Mouse (Mus musculus) heart, adult 2 months (tissue): ENCODE results near the gene Theg. TPM values are rescaled to one million over a fixed set of nuclear protein-coding genes. Genes with fewer than 3 reads are reported as not detected.

Experiments used
- DNase-seq, 2 experiments: peaks; one replicate each; pipeline ENCODE4 v3.0.0; 2021
- H3K27ac ChIP-seq: fragments of 200-600 bp; 2 replicates; pipeline ENCODE4 v1.8.1; 2022
- H3K27me3 ChIP-seq: fragments of 200-500 bp; 2 replicates; pipeline ENCODE4 v1.6.1; 2012; ENCODE audit warnings: mild to moderate bottlenecking, low read length, inconsistent platforms, mixed read lengths; ENCODE audit not compliant: control insufficient read depth, insufficient read depth
- H3K36me3 ChIP-seq: fragments of 200-500 bp; 2 replicates; pipeline ENCODE4 v1.6.1; 2012; ENCODE audit warnings: low read length, inconsistent platforms; ENCODE audit not compliant: control insufficient read depth, insufficient read depth
- H3K4me1 ChIP-seq: fragments of 200-500 bp; 2 replicates; pipeline ENCODE4 v1.6.1; 2011; ENCODE audit warnings: low read length; ENCODE audit not compliant: control insufficient read depth, insufficient read depth
- H3K4me3 ChIP-seq: fragments of 200-600 bp; 2 replicates; pipeline ENCODE4 v1.8.1; 2022
- H3K79me2 ChIP-seq: fragments of 200-500 bp; replicated peaks from 2 replicates; pipeline ENCODE4 v1.6.1; 2012; ENCODE audit warnings: mild to moderate bottlenecking, inconsistent platforms, low read length, moderate library complexity, mixed read lengths; ENCODE audit not compliant: control insufficient read depth, insufficient read depth
- H3K9ac ChIP-seq: fragments of 200-500 bp; 2 replicates; pipeline ENCODE4 v1.6.1; 2012; ENCODE audit warnings: low read depth, mild to moderate bottlenecking, control low read depth, inconsistent platforms, low read length, mixed read lengths
- CTCF ChIP-seq: fragments of 200-600 bp; IDR thresholded peaks from 2 replicates; pipeline ENCODE4 v1.8.1; 2022; ENCODE audit warnings: antibody characterized with exemption, mild to moderate bottlenecking, moderate library complexity
- EP300 ChIP-seq: fragments of 200-500 bp; IDR thresholded peaks from 2 replicates; pipeline ENCODE4 v1.6.1; 2011; ENCODE audit warnings: low read depth, low read length, control low read depth; ENCODE audit not compliant: insufficient read depth
- POLR2A ChIP-seq: fragments of 200-500 bp; IDR thresholded peaks from 2 replicates; pipeline ENCODE4 v1.6.1; 2011; ENCODE audit warnings: mild to moderate bottlenecking, low read depth, low read length, control low read depth; ENCODE audit not compliant: insufficient read depth
- WGBS: fragments of 180-500 bp; shearing (Covaris S2); methylation state at CpG from one replicate; pipeline ENCODE4 v1.1.7; 2018; 5-methylcytosine and 5-hydroxymethylcytosine counted together
- intact Hi-C: fragments of 180-260 bp; cut with DNase I; formaldehyde crosslinking; loops from one replicate; pipeline ENCODE4 v1.15.1; 2025
- polyA plus RNA-seq: library from polyadenylated mRNA; depleted of rRNA; stranded (reverse); fragments of >200 nt; gene quantifications from 2 replicates; pipeline ENCODE4 v1.2.3, GENCODE M21; 2012
- total RNA-seq, 2 experiments: library from RNA; stranded (reverse); gene quantifications; 2 replicates each; pipeline ENCODE4 v1.2.3; 2021

The Theg gene
- total and polyA plus RNA-seq, 3 experiments, result 0.10 TPM; not detected in 2

- TF ChIP-seq EP300 (no peak), POLR2A (no peak), CTCF (no peak)
- intact Hi-C loops, result no loop called here
- WGBS, result 90% methylated on average over 5 of the region's 5 CpGs
- no peaks in the 10 kb centered on the region for H3K36me3 ChIP-seq
- DNase-seq, result peak in 1 of 2 experiments; percentile 5
- H3K4me3 ChIP-seq, result no peak overlapping the region
- peaks cover 3% of the 10 kb centered on the region for H3K4me1 ChIP-seq
- H3K9ac ChIP-seq, result no peak overlapping the region
- no peak overlapping the region for H3K27ac ChIP-seq
- H3K79me2 ChIP-seq, result 0 out of 2 replicates have a peak, but pooled peaks cover 1% of the 10 kb centered on the region
- no peaks in the 10 kb centered on the region for H3K27me3 ChIP-seq
These were observed 30.2 kb downstream of the Theg start for GRCm38 (mm10) chr10:79556951-79557350.

DNA sequence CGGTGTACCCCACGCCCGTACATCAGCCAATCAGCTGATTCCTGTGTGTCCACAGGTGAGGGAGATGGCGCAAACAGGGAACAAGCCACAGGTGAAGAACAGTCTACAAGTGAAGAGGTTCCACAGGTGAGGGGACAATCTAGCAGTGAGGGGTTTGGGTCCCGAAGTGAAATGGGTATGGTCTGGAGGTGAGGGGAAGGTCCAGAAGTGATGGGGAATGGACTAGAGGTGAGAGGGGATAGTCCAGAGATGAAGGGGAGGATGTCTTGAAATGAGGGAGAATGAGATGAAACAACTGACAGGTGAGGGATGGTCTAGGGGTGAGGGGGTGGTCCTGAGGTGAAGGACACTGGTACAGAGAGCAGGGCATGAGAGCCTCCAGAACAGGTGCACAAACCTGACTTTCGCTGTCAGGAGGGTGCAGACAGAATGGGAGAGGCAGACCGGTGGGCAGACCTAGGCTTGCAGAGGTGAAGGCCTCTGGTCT, 31.9 kb downstream of the Theg start:
- DNase-seq, result peak in 1 of 2 experiments; percentile 15
- TF ChIP-seq CTCF, result no peak
- no peak for TF ChIP-seq POLR2A
- no peak for TF ChIP-seq EP300
- peak overlapping the region; percentile 95 for H3K9ac ChIP-seq
- H3K4me1 ChIP-seq, result peaks cover 3% of the 10 kb centered on the region
- WGBS, result 23% methylated on average over 7 of the region's 7 CpGs
- H3K4me3 ChIP-seq, result peak overlapping the region; percentile 73
- no peaks in the 10 kb centered on the region for H3K36me3 ChIP-seq
- peak overlapping the region; percentile 67 for H3K27ac ChIP-seq
- intact Hi-C loops, result no loop called here
- H3K79me2 ChIP-seq, result 0 out of 2 replicates have a peak, but pooled peaks cover 1% of the 10 kb centered on the region
- H3K27me3 ChIP-seq, result no peaks in the 10 kb centered on the region

GRCm38 (mm10) chr10:79554330-79555237, 32.5 kb downstream of the Theg start, which contains the start of gene Mier2:
Mier2 (minus strand) TSS chr10:79555199.
- H3K27ac ChIP-seq, result peak within 1 kb of the TSS; percentile 67
- intact Hi-C loops, result no loop called here
- peak within 1 kb of the TSS; percentile 95 for H3K9ac ChIP-seq
- no peaks in the 10 kb centered on the region for H3K36me3 ChIP-seq
- peak; percentile 86 for DNase-seq
- WGBS, result 1% methylated on average over 93 of the region's 108 CpGs
- peak within 1 kb of the TSS; percentile 73 for H3K4me3 ChIP-seq
- H3K4me1 ChIP-seq, result peaks cover 3% of the 10 kb centered on the region
- 0 out of 2 replicates have a peak, but pooled peaks cover 1% of the 10 kb centered on the region for H3K79me2 ChIP-seq
- H3K27me3 ChIP-seq, result no peaks in the 10 kb centered on the region
- no peak for TF ChIP-seq EP300
- no peak for TF ChIP-seq POLR2A
- TF ChIP-seq CTCF, result no peak

DNA sequence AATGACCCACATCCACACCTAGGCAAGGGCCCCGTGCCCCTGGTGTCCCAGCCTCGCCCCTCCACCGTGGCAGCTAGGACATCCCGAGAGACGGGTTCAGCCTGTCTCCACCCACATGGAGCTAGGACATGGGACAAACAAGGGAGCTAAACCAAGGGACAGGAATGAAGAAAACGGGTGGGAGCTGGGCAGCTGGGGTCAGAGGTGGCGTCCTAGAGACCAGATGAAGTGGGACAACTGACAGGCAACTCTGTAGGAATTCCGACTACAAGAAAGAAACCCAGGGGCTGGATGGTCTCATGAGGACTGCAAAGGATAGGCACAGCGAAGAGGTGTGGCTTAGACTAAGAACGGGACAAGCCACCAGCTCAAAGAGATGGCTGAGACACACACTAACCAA, 33.4 kb downstream of the Theg start:
- intact Hi-C loops, result no loop called here
- Histone ChIP-seq H3K4me1 (peaks cover 3% of the 10 kb centered on the region), H3K27me3 (no peaks in the 10 kb centered on the region), H3K27ac (no peak overlapping the region), H3K36me3 (no peaks in the 10 kb centered on the region), H3K79me2 (0 out of 2 replicates have a peak, but pooled peaks cover 1% of the 10 kb centered on the region), H3K4me3 (no peak overlapping the region; the same call in 1 of the 2 replicates), H3K9ac (no peak overlapping the region)
- WGBS, result 45% methylated on average over 10 of the region's 10 CpGs
- TF ChIP-seq EP300, result no peak
- no peak for TF ChIP-seq POLR2A
- TF ChIP-seq CTCF, result no peak
- DNase-seq, result no peak

- Histone ChIP-seq H3K27ac (no peak overlapping the region), H3K27me3 (no peaks in the 10 kb centered on the region), H3K4me3 (no peak overlapping the region), H3K4me1 (peaks cover 3% of the 10 kb centered on the region), H3K79me2 (0 out of 2 replicates have a peak, but pooled peaks cover 1% of the 10 kb centered on the region), H3K36me3 (no peaks in the 10 kb centered on the region), H3K9ac (no peak overlapping the region)
- peak in 1 of 2 experiments; percentile 11 for DNase-seq
- TF ChIP-seq CTCF (no peak), EP300 (no peak), POLR2A (no peak)
- intact Hi-C loops, result no loop called here
- WGBS, result 91% methylated on average over 6 of the region's 6 CpGs
These were observed 34.0 kb downstream of the Theg start for GRCm38 (mm10) chr10:79553176-79553575.
